In the genomic region with DNA sequence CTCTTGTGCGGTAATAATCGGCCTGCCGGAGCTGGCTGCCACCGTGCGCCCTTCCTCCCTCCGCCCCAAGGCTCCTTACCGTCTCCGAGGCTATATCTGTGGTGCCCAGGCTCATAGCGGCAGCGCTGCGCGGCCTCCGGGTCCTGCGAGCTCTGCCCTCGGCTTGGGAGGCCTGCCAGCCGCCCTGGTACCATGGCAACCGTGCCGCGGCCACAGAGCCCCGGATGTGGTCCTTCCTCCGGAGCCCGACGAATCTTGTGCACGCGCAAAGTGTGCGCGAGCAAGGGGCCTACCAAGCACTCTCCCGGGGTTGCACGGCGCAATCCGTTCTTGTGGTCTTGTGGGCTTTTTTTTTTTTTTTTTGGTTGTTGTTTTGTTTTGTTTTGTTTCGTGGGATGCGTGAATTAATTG, we compare ENCODE assay signal across 8 mouse cellular contexts. TPM values are rescaled to one million over a fixed set of nuclear protein-coding genes. Genes with fewer than 3 reads are reported as not detected.
DNase-seq lines count a peak whose midpoint lies in the region; ATAC-seq and TF ChIP-seq lines count a peak whose summit lies in the region.

Iqce (minus strand) TSS at position 276 of the 411 bp plus-strand sequence.

- H3K9me3 ChIP-seq in CH12.LX (replicated peaks; ENCODE audit: low read length): no peaks in the 10 kb centered on the region
- H3K9me3 ChIP-seq in forebrain, embryonic 12.5 days: no peaks in the 10 kb centered on the region
- no peaks in the 10 kb centered on the region for H3K9me3 ChIP-seq in heart, postnatal 0 days (replicated peaks; ENCODE audit: control insufficient read depth, low read length)
- no peaks in the 10 kb centered on the region for H3K9me3 ChIP-seq in liver, postnatal 0 days (ENCODE audit: low read length)
- H3K9me3 ChIP-seq in neural tube, embryonic 14.5 days (ENCODE audit: control insufficient read depth, low read length): no peaks in the 10 kb centered on the region

- peak within 1 kb of the TSS; percentile 83 for H3K4me2 ChIP-seq in CH12.LX (ENCODE audit: insufficient read depth, low read depth, poor library complexity, severe bottlenecking)
- H3K4me2 ChIP-seq in forebrain, embryonic 12.5 days: peak within 1 kb of the TSS; percentile 93
- H3K4me2 ChIP-seq in heart, postnatal 0 days (ENCODE audit: low read depth, low read length): peak within 1 kb of the TSS; percentile 78
- H3K4me2 ChIP-seq in liver, postnatal 0 days (ENCODE audit: low read depth, low read length): peak within 1 kb of the TSS; percentile 98
- peak within 1 kb of the TSS; percentile 70 for H3K4me2 ChIP-seq in neural tube, embryonic 14.5 days (ENCODE audit: low read depth, low read length)

- under 1% methylated on average over 33 of the region's 33 CpGs for WGBS in forebrain, embryonic 12.5 days
- WGBS in heart, postnatal 0 days: 0% methylated on average over 33 of the region's 33 CpGs
- 4% methylated on average over 33 of the region's 33 CpGs for WGBS in liver, postnatal 0 days (ENCODE audit: insufficient replicate concordance)
- under 1% methylated on average over 33 of the region's 33 CpGs for WGBS in neural tube, embryonic 14.5 days

- no peaks in the 10 kb centered on the region for H3K79me2 ChIP-seq in CH12.LX (replicated peaks; ENCODE audit: control insufficient read depth, extremely low read depth, insufficient read depth, poor library complexity, severe bottlenecking)

- ATAC-seq in forebrain, embryonic 12.5 days (ENCODE audit: low FRiP score): peak; percentile 64
- ATAC-seq in heart, postnatal 0 days (ENCODE audit: insufficient read depth, low read depth): peak; percentile 42
- peak; percentile 37 for ATAC-seq in liver, postnatal 0 days
- peak; percentile 63; the same call in 1 of the 2 replicates for ATAC-seq in neural tube, embryonic 14.5 days (ENCODE audit: low read depth)

- peaks cover 11 to 48% of the 10 kb centered on the region in 2 experiments for H3K4me1 ChIP-seq in CH12.LX (ENCODE audit: control insufficient read depth in 1 of 2, insufficient read depth in 2 of 2)
- H3K4me1 ChIP-seq in forebrain, embryonic 12.5 days: peaks cover 41% of the 10 kb centered on the region
- peaks cover 16% of the 10 kb centered on the region for H3K4me1 ChIP-seq in heart, postnatal 0 days (ENCODE audit: control insufficient read depth, insufficient read depth)
- H3K4me1 ChIP-seq in liver, postnatal 0 days (ENCODE audit: insufficient read depth): peaks cover 42% of the 10 kb centered on the region
- peaks cover 20% of the 10 kb centered on the region for H3K4me1 ChIP-seq in neural tube, embryonic 14.5 days (ENCODE audit: control insufficient read depth, insufficient read depth, low read length)

- H3K27me3 ChIP-seq in CH12.LX (replicated peaks): no peaks in the 10 kb centered on the region
- H3K27me3 ChIP-seq in forebrain, embryonic 12.5 days: no peaks in the 10 kb centered on the region
- no peaks in the 10 kb centered on the region for H3K27me3 ChIP-seq in heart, postnatal 0 days (ENCODE audit: control insufficient read depth, insufficient read depth, low read length)
- no peaks in the 10 kb centered on the region for H3K27me3 ChIP-seq in liver, postnatal 0 days (ENCODE audit: insufficient read depth, low read length)
- no peaks in the 10 kb centered on the region for H3K27me3 ChIP-seq in neural tube, embryonic 14.5 days (ENCODE audit: control insufficient read depth, insufficient read depth, low read length)

- TF ChIP-seq EP300 in CH12.LX (IDR thresholded peaks at IDR 0.05; ENCODE audit: low read length): no peak
- TF ChIP-seq EP300 in heart, postnatal 0 days (IDR thresholded peaks at IDR 0.05; ENCODE audit: low read depth): no peak
- no peak for TF ChIP-seq EP300 in liver, postnatal 0 days (IDR thresholded peaks at IDR 0.05; ENCODE audit: low read depth)

- dilution Hi-C loops in CH12.LX (cut with MboI; ENCODE audit: extremely low pct_ligation_motif_present, extremely low pct_unique_long_range_greater_than_20kb, low sequenced_read_pairs): no loop called here

- in situ Hi-C loops in CH12.LX (cut with MboI; ENCODE audit: low pct_ligation_motif_present, low pct_unique_long_range_greater_than_20kb, low sequenced_read_pairs): no loop called here

- peaks cover 4 to 25% of the 10 kb centered on the region in 2 experiments for H3K36me3 ChIP-seq in CH12.LX (replicated peaks in 1 of 2; ENCODE audit: control insufficient read depth in 1 of 2, insufficient read depth in 1 of 2, low read length in 1 of 2)
- peaks cover 12% of the 10 kb centered on the region; the same call in 1 of the 2 replicates for H3K36me3 ChIP-seq in forebrain, embryonic 12.5 days (replicated peaks)
- 0 out of 2 replicates have a peak, but pooled peaks cover 1% of the 10 kb centered on the region for H3K36me3 ChIP-seq in heart, postnatal 0 days (replicated peaks; ENCODE audit: control insufficient read depth, insufficient read depth, low read length)
- H3K36me3 ChIP-seq in liver, postnatal 0 days (replicated peaks; ENCODE audit: insufficient read depth, low read length): no peaks in the 10 kb centered on the region; the same call in 1 of the 2 replicates
- 0 out of 2 replicates have a peak, but pooled peaks cover 8% of the 10 kb centered on the region for H3K36me3 ChIP-seq in neural tube, embryonic 14.5 days (ENCODE audit: control insufficient read depth, insufficient read depth, low read length)

- TF ChIP-seq RAD21 in CH12.LX (IDR thresholded peaks at IDR 0.05; ENCODE audit: low read depth, low read length): no peak

- peak; percentile 89 for DNase-seq in CH12.LX (ENCODE audit: extremely low read depth)
- peak; percentile 81 for DNase-seq in c-Kit-positive CD71-positive TER-119-negative erythroid progenitor cells, embryonic 14.5 days (ENCODE audit: low read depth)
- peak; percentile 78 for DNase-seq in heart, postnatal 0 days (ENCODE audit: low spot score)
- DNase-seq in kidney, postnatal 4 days: peak; percentile 97 to 98
- DNase-seq in liver, postnatal 0 days: peak; percentile 94
- peak; percentile 98 for DNase-seq in testis, postnatal 10 days (ENCODE audit: low spot score)

- TF ChIP-seq POLR2A in CH12.LX (IDR thresholded peaks at IDR 0.05; ENCODE audit: low read depth, low read length): peak; percentile 69

- TF ChIP-seq CTCF in CH12.LX (conservative IDR thresholded peaks at IDR 0.05 in 1 of 2, IDR thresholded peaks at IDR 0.05 in 1 of 2; ENCODE audit: low read depth in 2 of 2, low read length in 2 of 2): no peak
- TF ChIP-seq CTCF in heart, postnatal 0 days (IDR thresholded peaks at IDR 0.05; ENCODE audit: low read depth): no peak
- no peak for TF ChIP-seq CTCF in liver, postnatal 0 days (IDR thresholded peaks at IDR 0.05; ENCODE audit: low read depth)

- peak within 1 kb of the TSS; percentile 74 for H3K9ac ChIP-seq in CH12.LX (ENCODE audit: insufficient read depth, low read depth)
- H3K9ac ChIP-seq in forebrain, embryonic 12.5 days: peak within 1 kb of the TSS; percentile 85
- H3K9ac ChIP-seq in heart, postnatal 0 days (replicated peaks; ENCODE audit: low read depth, low read length): peak within 1 kb of the TSS; percentile 71
- H3K9ac ChIP-seq in liver, postnatal 0 days (replicated peaks): peak within 1 kb of the TSS; percentile 73
- peak within 1 kb of the TSS; percentile 82 for H3K9ac ChIP-seq in neural tube, embryonic 14.5 days (replicated peaks; ENCODE audit: low read depth, low read length)

- no peak within 1 kb of the TSS for H3K27ac ChIP-seq in CH12.LX (ENCODE audit: insufficient read depth, low read depth)
- peak within 1 kb of the TSS; percentile 90 for H3K27ac ChIP-seq in forebrain, embryonic 12.5 days
- peak within 1 kb of the TSS; percentile 53 for H3K27ac ChIP-seq in heart, postnatal 0 days (ENCODE audit: low read depth)
- H3K27ac ChIP-seq in liver, postnatal 0 days (ENCODE audit: low read depth): peak within 1 kb of the TSS; percentile 76
- peak within 1 kb of the TSS; percentile 87 for H3K27ac ChIP-seq in neural tube, embryonic 14.5 days (ENCODE audit: low read depth, low read length)

- H3K4me3 ChIP-seq in CH12.LX (replicated peaks in 1 of 3; ENCODE audit: low read depth in 2 of 3, low read length in 2 of 3, poor library complexity in 1 of 3): peak within 1 kb of the TSS; percentile 70 to 92 (median 83)
- H3K4me3 ChIP-seq in forebrain, embryonic 12.5 days (replicated peaks): peak within 1 kb of the TSS; percentile 84
- H3K4me3 ChIP-seq in heart, postnatal 0 days (ENCODE audit: low read depth, low read length): peak within 1 kb of the TSS; percentile 63
- peak within 1 kb of the TSS; percentile 74 for H3K4me3 ChIP-seq in liver, postnatal 0 days (ENCODE audit: low read depth, low read length)
- peak within 1 kb of the TSS; percentile 83 for H3K4me3 ChIP-seq in neural tube, embryonic 14.5 days (ENCODE audit: low read depth, low read length)

TF ChIP-seq in CH12.LX, 34 proteins besides CTCF, POLR2A, EP300 and RAD21 (continues in another document):
- peak; percentile 68 for TF ChIP-seq HCFC1 (IDR thresholded peaks at IDR 0.05; ENCODE audit: low read depth, low read length)
- TF ChIP-seq MAFK (IDR thresholded peaks at IDR 0.05; ENCODE audit: insufficient replicate concordance, low read length): no peak
- TF ChIP-seq SMC3 (IDR thresholded peaks at IDR 0.05; ENCODE audit: low read depth, low read length): no peak
- peak; percentile 91 for TF ChIP-seq SIN3A (IDR thresholded peaks at IDR 0.05; ENCODE audit: low read length)
- peak; percentile 48; the same call in 1 of the 2 replicates for TF ChIP-seq MAX (IDR thresholded peaks at IDR 0.05; ENCODE audit: low read length)
- peak; percentile 5; the same call in 1 of the 2 replicates for TF ChIP-seq ETS1 (conservative IDR thresholded peaks at IDR 0.05; ENCODE audit: low read depth, low read length)
- TF ChIP-seq IRF4 (IDR thresholded peaks at IDR 0.05; ENCODE audit: low read depth, low read length): no peak; the same call in 1 of the 2 replicates
- TF ChIP-seq MEF2A (IDR thresholded peaks at IDR 0.05; ENCODE audit: borderline replicate concordance, low read depth, low read length): no peak
- TF ChIP-seq JUND (conservative IDR thresholded peaks at IDR 0.05; ENCODE audit: low read depth, low read length): no peak
- TF ChIP-seq MAZ (IDR thresholded peaks at IDR 0.05; ENCODE audit: low read depth, low read length): 0 out of 2 replicates have a peak, but pooled peaks have one; percentile 26
- no peak for TF ChIP-seq ZMIZ1 (IDR thresholded peaks at IDR 0.05; ENCODE audit: low read depth, low read length)
- no peak for TF ChIP-seq GABPA (IDR thresholded peaks at IDR 0.05; ENCODE audit: insufficient replicate concordance, low read depth, low read length)

RNA-seq across cellular contexts. Expression of gene Iqce, which starts in this region (rescaled TPM):
- 5.3 and 6.3 TPM in 2 replicates for total RNA-seq in CH12.LX (2012; rRNA removed)
- 2.2 and 2.9 TPM in 2 replicates for total RNA-seq in CH12.LX (2014; rRNA removed)
- polyA plus RNA-seq in CH12.LX (2012; ENCODE audit: insufficient read length, low read depth): 8.5 and 11.2 TPM in 2 replicates
- 30.7 and 31.2 TPM in 2 replicates for polyA plus RNA-seq in forebrain, embryonic 12.5 days (2016; fragmentation: Nextera tagmentation; extraction: Ambion mirVana)
- 3.8 and 9.6 TPM in 2 replicates for total RNA-seq in heart, postnatal 0 days (2014; rRNA removed; ENCODE audit: low replicate concordance)
- 4.8 and 5.1 TPM in 2 replicates for polyA plus RNA-seq in heart, postnatal 0 days (2015; fragmentation: Nextera tagmentation; extraction: Ambion mirVana)
- polyA plus RNA-seq in liver, postnatal 0 days (2015; fragmentation: Nextera tagmentation; extraction: Ambion mirVana): 3.6 and 4.2 TPM in 2 replicates
- 26.1 and 29.8 TPM in 2 replicates for polyA plus RNA-seq in neural tube, embryonic 14.5 days (2014; fragmentation: Nextera tagmentation; extraction: Ambion mirVana)
